Mouse (Mus musculus) lung, adult 2 months (tissue): Measurements from ENCODE around the gene Ptprm. TPM values are rescaled to one million over a fixed set of nuclear protein-coding genes. Genes with fewer than 3 reads are reported as not detected.

ENCODE experiments used
- DNase-seq: peaks from one replicate; pipeline ENCODE4 v3.0.0; 2022
- H3K4me1 ChIP-seq: fragments of 200-500 bp; 2 replicates; pipeline ENCODE4 v1.6.1; 2011; ENCODE audit warnings: low read length; ENCODE audit not compliant: control insufficient read depth, insufficient read depth
- H3K4me3 ChIP-seq: fragments of 200-500 bp; replicated peaks from 2 replicates; pipeline ENCODE3; 2011; ENCODE audit warnings: low read depth, mild to moderate bottlenecking, control low read depth, low read length; ENCODE audit errors: extremely low read depth
- CTCF ChIP-seq: fragments of 200-500 bp; IDR thresholded peaks from 2 replicates; pipeline ENCODE4 v1.5.1; 2011; ENCODE audit warnings: mild to moderate bottlenecking, low read length, control low read depth; ENCODE audit not compliant: insufficient read depth
- POLR2A ChIP-seq: fragments of 200-500 bp; IDR thresholded peaks from 2 replicates; pipeline ENCODE4 v1.6.1; 2011; ENCODE audit warnings: low read depth, mild to moderate bottlenecking, control low read depth, low read length, borderline replicate concordance; ENCODE audit errors: extremely low read depth
- WGBS: fragments of 180-500 bp; shearing (Covaris S2); methylation state at CpG from one replicate; pipeline ENCODE4 v1.1.7; 2018; 5-methylcytosine and 5-hydroxymethylcytosine counted together
- polyA plus RNA-seq: library from polyadenylated mRNA; depleted of rRNA; stranded (reverse); fragments of >200 nt; gene quantifications from 2 replicates; pipeline ENCODE4 v1.2.3, GENCODE M21; 2012

Ptprm gene
- polyA plus RNA-seq, 1 experiment: 69.9 TPM

DNA sequence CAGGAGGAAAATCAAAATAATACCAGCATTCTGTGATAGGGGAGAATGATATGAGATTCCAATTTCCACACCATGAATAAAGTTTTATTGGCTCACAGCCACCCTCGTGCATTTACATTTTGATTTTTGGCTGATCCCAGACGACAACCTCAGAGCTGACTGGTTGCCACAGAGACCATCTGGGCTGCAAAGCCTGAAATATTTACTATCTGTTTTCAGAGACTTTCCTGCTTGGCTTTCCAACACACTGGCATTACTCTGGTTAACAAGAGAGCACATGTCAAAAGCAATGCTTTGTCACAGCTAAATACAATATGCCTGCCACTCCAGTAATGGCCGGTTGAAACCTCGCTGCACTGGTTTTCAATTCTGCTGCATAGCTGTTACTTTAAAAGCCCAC lies 269.8 kb downstream of the Ptprm start:
- no peak for TF ChIP-seq CTCF
- TF ChIP-seq POLR2A: no peak
- no peak for DNase-seq
- peaks cover 3% of the 10 kb centered on the region; the same call in 1 of the 2 replicates for H3K4me1 ChIP-seq
- 52% methylated on average over 4 of the region's 4 CpGs for WGBS
- no peak overlapping the region for H3K4me3 ChIP-seq

DNA sequence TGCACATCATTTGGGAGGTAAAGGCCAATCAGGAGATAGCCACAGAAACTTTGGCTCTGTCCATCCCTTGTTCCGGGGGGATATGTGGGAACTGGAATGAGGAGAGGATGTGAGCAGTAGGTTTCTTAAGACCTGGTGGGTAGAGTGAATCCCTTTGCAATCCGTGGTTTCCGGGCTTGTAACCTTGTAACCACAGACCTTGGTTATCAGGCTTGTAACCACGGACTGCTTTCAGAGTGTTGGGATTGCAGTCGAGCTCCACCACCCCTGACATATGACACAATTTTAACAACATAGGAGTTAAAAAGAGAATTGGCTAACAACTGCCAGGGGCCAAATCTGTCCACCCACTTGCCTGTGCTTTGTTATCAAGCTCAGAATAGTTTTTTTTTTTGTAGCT lies 270.2 kb downstream of the Ptprm start:
- WGBS: 54% methylated on average over 5 of the region's 5 CpGs
- H3K4me3 ChIP-seq: no peak overlapping the region
- no peak for DNase-seq
- TF ChIP-seq POLR2A (no peak), CTCF (no peak)
- H3K4me1 ChIP-seq: peaks cover 3% of the 10 kb centered on the region; the same call in 1 of the 2 replicates

DNA sequence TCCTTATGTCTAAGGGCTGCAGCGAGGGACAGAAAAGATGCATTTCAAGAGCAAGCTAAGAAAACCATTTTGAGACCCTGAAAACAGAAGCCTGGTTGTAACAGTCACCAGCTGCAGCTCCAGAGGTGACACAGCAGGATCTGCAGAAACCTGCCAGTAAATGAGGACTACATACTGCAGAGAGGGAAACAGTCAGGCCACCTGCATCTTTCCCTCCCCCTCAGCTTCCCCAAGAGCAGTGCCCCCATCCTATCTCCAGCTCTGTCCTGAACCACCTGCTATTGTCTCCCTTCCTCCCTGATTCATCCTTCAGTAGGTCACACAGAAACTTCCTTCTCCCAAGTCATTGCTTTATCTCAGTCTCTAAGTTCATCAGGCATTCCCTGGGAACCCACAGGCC lies 274.7 kb downstream of the Ptprm start:
- 55% methylated on average over 1 of the region's 1 CpGs for WGBS
- no peak overlapping the region for H3K4me3 ChIP-seq
- TF ChIP-seq CTCF (no peak), POLR2A (no peak)
- DNase-seq: no peak
- H3K4me1 ChIP-seq: peaks cover 3% of the 10 kb centered on the region; the same call in 1 of the 2 replicates

- DNase-seq: no peak
- WGBS: 46% methylated on average over 4 of the region's 4 CpGs
- TF ChIP-seq POLR2A (no peak), CTCF (no peak)
- Histone ChIP-seq H3K4me3 (no peak overlapping the region), H3K4me1 (peaks cover 6% of the 10 kb centered on the region)
Measured at GRCm38 (mm10) chr17:67073580-67073979, 280.7 kb downstream of the Ptprm start.

GRCm38 (mm10) chr17:67073139-67073538 lies 281.1 kb downstream of the Ptprm start:
- TF ChIP-seq CTCF (no peak), POLR2A (no peak)
- no peak for DNase-seq
- H3K4me3 ChIP-seq: no peak overlapping the region
- 57% methylated on average over 6 of the region's 6 CpGs for WGBS
- H3K4me1 ChIP-seq: peaks cover 6% of the 10 kb centered on the region

GRCm38 (mm10) chr17:67071231-67072009 lies 282.8 kb downstream of the Ptprm start:
- H3K4me1 ChIP-seq: peaks cover 6% of the 10 kb centered on the region
- WGBS: 44% methylated on average over 7 of the region's 7 CpGs
- TF ChIP-seq CTCF: no peak
- no peak for TF ChIP-seq POLR2A
- H3K4me3 ChIP-seq: no peak overlapping the region
- no peak for DNase-seq

- no peaks in the 10 kb centered on the region for H3K4me1 ChIP-seq
- H3K4me3 ChIP-seq: no peak overlapping the region
- 62% methylated on average over 5 of the region's 5 CpGs for WGBS
- no peak for DNase-seq
- TF ChIP-seq POLR2A (no peak), CTCF (no peak)
Measured at GRCm38 (mm10) chr17:67063611-67064010, 290.6 kb downstream of the Ptprm start.

GRCm38 (mm10) chr17:67055681-67056080 lies 298.6 kb downstream of the Ptprm start:
- WGBS: 86% methylated on average over 6 of the region's 6 CpGs
- Histone ChIP-seq H3K4me3 (no peak overlapping the region), H3K4me1 (no peaks in the 10 kb centered on the region)
- TF ChIP-seq CTCF (no peak), POLR2A (no peak)
- no peak for DNase-seq

DNA sequence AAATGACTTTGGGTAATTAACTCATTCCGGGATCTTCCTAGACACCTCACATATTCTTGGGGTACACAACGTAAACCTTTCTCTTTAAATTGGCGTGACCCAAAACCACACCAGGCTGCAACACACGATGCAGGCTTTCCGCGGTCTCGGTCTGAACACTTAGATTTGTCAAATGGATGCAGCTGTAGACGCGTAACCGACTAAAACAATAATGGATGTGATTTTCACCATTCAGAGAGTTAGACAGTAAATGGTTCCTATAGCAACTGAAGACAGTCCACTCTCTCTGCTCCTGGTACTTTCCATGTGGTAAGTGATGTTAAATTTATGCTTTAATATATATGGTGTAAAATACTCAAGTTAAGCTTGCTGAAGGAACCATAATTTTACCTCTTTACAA lies 300.1 kb downstream of the Ptprm start:
- H3K4me1 ChIP-seq: no peaks in the 10 kb centered on the region
- 93% methylated on average over 10 of the region's 10 CpGs for WGBS
- no peak for DNase-seq
- no peak for TF ChIP-seq CTCF
- no peak for TF ChIP-seq POLR2A
- no peak overlapping the region for H3K4me3 ChIP-seq

- Histone ChIP-seq H3K4me1 (no peaks in the 10 kb centered on the region), H3K4me3 (no peak overlapping the region)
- TF ChIP-seq POLR2A: no peak
- no peak for TF ChIP-seq CTCF
- DNase-seq: no peak
- 65% methylated on average over 11 of the region's 11 CpGs for WGBS
Measured at GRCm38 (mm10) chr17:67052624-67053314, 301.5 kb downstream of the Ptprm start.
